Mouse (Mus musculus) neutrophil, adult 5-6 weeks (primary cell): ENCODE measurements at regions not wholly inside any gene's neighbourhood (a gene's known extent, or its start where the extent isn't known, plus 50 kb on each side); places are given as distances from the start of the nearest gene placed in this dataset.

ENCODE experiments used
- ATAC-seq: fragments of 151-379, 151-347 bp; 2 replicates; pipeline ENCODE4 v1.8.0; 2017; ENCODE audit warnings: mild to moderate bottlenecking, moderate TSS enrichment; ENCODE audit not compliant: insufficient number of reproducible peaks, poor library complexity, low FRiP score, severe bottlenecking; ENCODE audit errors: extremely low read depth

DNA sequence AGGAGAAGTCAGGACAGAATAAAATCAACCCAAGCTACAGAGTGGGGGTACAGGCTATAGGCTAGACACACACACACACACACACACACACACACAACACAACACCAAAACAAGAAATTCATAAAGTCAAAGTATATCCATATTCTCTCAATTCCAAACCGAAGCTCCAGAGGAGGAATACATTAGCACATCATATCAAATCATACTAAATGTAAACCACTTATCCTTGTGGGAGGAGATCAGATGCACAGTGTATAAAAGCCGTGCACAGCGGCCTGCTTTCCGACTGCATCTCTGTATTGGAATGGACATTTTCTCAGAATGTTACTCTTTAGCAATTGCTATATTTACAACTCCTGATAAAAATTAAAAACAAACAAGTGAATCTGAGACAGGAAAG lies 427.9 kb downstream of the Efnb2 start:
- no peak for ATAC-seq

DNA sequence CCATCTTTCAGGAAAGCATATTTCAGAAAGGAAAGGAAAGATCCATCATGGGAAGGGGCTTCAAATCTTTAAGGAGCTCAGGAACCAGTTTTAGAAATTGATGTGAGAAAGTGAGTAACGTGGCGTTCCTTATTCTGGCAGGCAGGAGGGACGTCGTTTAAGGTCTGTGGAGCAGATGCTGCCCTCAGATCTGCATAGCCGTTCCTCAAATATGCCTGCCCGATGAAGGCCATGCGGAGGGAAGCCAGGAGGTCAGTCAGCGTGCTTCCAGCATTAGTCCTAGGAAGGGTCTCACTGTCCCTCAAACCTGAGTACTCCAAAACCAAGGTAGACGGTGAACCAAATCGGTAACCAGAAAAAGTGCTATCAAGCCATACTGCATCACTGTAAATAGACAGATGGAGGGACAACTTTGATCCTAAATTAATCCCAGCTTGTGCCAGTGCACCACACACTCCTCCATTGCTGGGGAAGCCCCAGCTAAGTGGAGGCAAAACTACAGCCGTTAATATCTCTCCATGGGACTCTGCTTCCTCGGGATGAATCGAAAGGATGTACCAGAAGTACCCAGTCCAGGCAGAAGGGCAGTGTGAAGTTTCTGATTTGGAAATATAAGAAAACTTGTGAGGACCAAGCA lies 428.9 kb downstream of the Efnb2 start:
- ATAC-seq = no peak

DNA sequence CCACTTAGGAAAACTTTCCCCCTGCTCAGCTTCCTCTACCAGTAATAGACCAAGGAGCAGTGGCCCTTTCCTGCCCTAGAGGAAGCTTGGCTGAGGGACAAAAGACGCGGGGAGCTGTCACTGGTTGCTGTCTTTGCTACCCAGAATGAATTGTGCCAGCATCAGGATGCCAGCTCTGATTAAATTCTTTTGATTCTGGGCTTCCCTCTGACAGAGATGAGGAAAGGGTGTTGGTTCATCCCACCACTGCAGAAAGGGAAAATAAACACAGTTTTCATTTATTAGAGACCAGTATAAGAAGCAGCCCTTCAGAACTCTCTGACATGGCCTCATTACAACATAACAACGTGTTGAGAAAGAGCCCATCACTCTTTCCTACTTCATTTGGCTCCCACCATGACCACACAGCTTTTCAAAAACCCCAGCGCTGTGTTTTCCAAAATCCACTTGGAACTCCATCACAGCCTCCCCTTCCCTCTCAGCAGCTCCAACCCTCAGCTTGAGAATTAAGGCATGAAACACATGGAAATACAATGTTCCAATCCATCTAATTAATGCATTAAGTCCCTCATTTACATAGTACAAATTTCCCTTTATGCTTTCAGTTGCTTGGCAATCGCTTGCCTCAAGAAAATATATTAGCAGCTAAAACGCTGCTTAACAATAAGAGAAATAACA lies 429.6 kb downstream of the Efnb2 start:
- no peak for ATAC-seq

DNA sequence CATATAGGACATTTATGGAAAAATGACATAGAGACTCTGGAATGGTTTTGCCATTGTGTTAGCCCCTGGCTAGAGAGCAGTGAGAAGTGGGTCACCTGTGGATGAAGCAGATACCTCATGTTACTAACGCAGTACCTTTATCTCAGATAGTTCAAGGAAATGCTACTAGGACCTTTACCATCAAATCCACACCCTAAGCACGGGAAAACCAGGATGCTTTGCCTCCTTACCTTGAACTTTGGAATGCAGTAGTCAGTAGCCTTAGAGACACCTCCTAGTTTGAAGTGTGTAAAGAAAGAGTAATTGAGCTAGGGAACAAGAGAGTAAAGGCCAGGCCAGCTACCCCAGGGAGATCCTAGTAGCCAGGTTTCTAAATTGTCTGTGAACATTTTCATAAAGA lies 435.0 kb downstream of the Efnb2 start:
- ATAC-seq = no peak

DNA sequence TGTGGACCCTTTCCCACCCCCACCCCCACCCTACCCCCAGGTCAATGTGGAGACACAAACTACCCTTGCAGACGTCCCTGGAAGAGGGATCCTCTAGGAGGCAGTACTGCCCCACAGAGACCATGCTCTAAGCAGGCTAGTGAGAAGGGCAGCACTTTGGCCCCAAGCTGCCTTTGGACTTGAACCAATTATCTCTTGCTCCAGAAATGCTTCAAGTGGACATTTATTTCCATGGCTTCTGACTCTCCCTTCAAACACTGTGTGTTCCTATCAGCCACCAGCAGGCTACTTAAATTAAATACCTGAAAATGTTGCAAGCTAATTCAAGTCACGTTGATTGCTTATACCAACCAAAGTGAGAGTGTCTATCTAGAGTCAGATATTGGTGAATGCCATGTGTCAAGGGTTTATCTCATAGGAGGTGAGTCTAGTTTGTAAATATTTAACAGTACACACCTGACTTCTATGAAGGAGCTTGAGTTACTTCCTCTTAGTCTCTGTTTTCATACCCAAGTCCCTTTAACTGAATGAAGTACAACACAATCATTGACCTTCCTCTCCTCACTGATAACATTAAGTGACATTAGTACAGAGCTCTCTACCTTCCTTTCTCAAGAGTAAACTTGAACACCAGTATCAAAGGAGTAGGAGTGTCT lies 435.7 kb downstream of the Efnb2 start:
- no peak for ATAC-seq

DNA sequence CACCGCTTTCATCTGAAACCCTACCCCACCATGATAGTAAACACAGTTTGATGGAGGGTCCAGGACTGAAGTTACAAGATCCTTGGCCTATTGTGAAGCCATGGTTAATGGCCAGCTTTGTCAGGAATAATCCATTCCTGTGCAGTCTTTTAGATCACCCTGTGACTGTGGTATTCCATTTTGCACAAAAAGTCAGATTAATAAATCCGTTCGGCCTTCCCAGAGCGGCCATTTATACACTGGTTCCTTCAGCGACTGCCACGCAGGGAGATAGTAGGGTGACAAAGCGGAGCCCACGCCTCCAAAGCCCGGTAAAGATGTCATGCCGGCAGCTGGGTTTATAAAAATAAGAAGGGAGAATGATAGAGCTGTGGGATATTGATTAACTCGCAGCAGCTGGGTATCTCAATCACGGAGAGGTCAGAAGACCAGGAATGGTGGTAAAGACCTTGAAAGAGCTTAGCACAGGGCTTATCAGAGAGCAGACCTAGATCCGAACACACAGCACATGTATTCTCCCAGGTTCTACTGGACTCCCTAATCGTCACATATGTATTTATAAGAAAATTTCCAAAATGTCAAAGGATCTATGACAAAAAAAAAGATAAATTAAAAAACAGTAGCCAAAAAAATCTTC lies 440.5 kb downstream of the Efnb2 start:
- no peak for ATAC-seq

DNA sequence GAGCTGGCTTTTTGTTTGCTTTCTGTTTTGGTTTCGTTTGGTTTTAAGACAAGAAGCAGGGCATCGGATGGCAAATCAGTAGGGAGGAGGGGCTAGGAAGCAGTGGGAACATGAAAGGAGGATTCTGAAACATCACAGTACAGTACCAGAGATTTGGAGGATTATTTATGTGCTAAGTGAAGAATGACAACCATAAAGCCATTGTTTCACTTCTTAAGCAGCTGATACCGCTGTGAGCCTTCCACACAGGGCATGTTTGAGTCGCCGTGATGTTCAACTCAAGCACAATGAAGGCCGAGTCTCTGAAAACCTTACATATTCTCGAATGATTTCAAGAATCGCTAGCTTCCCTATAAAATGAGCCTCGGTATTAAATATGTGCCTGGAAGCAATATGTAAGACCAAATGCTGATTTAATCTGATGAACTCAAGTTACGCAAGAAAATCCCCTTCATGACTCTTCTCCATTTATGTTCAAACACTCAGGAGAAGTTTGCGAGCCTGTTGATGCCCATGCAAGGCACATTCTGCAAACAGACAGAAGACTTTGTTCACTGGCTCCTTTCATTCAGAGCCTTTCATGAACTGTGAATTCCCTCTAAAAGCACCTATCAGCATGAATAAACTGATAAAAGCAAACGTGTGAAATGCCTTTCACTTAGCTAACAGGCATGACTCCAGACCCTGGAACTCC lies 441.2 kb downstream of the Efnb2 start:
- ATAC-seq = no peak

DNA sequence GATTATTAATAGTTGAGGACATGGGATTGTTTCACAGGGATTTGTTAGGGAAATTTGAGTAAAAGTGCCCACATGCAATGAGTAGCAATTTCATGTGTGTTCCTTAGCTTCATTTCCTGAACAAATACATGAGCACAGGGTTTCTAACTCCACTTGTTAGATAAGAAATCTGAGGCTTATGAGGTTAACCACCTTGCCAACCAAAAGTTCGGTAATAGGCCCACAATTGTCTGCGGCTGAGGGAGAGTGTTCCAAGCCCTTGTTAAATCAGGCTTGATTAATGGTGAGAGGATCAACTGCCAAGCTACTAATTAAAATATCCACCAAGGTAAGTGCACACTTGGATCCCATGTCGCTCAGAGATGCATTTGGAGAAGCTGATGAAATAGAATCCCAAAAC lies 468.0 kb downstream of the Efnb2 start:
- no peak for ATAC-seq

DNA sequence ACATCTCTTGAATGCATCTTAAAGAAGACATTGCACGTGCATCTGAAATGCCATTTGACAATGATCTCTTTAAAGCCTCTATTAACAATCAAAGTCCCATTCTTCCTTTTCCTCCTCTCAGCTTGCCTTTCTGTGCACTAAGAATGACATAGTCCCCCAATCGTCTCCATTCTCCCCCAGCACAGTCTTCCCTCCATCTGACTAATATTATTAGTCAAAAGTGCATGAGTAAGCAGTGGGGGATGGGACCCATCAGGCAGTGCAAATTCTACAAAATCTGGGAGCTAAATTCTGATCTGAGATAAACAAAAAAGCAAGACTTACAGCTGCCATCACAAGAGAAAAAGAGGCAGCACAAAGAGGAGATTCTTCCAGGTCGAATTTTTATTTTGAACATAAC lies 475.0 kb downstream of the Efnb2 start:
- no peak for ATAC-seq

DNA sequence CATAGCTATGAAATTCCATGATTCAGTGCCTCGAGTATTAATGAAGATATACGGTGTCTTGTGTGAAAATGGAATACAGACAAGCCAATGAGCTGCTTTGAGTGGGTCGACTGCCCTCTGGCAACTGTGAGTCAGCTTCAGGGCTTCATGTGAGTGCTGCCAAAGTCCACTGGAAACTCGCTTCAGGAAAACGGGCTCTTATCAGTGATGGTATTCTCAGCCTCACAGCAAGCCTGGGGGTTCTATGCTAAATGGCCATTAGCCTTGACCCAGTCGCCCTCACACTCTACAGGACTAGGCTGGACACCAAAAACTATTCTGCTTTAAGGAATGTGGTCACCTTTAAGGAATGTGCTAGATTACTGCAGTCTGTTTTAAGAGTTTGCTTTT lies 477.8 kb downstream of the Efnb2 start:
- ATAC-seq = no peak

DNA sequence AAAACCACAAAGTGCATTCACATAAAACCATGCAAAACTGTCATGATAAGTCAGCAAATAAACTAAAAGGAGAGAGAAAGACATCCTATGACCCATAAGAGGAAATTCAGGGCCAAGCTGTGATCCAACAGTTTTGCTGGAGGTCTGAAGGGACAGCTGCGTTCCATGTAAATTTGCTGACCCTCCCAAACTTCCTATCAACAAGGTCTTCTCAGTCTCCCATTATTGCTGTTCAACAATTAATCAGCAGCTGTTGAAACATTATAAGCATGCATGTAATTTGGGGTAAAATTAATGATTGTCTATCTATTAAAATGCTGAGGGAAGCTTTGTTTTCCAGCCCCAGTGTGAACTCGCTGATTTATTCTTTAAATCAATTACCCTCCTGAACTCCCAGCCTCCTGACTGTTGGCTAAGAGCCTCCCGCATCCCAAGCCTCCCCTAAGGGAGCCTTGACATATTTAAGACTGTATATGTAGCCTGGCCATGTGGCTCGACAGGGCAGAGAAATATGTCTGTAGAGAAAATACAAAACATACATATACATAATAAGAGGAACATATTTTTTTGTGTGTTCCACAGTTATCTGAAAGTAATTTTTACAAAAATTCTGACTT lies 478.3 kb downstream of the Efnb2 start:
- no peak for ATAC-seq

DNA sequence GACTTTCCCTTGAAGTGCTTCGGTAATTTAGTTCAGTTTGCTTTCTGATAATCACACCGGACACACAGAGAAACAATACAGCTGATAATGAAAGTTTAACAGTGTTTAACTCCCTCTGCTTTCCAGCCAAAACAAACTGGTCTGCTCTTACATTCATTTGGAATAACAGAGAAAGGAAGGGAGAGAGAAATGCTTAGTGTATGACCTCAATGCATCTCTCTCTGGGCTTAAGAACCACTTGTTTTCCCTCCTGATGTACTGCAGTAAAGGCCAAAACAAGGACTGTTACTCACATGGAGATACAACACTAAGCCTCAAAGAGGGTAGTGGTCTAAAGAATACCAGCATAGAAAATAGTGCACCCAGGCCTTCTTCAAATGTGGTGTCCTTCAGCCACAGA lies 478.9 kb downstream of the Efnb2 start:
- ATAC-seq = no peak

DNA sequence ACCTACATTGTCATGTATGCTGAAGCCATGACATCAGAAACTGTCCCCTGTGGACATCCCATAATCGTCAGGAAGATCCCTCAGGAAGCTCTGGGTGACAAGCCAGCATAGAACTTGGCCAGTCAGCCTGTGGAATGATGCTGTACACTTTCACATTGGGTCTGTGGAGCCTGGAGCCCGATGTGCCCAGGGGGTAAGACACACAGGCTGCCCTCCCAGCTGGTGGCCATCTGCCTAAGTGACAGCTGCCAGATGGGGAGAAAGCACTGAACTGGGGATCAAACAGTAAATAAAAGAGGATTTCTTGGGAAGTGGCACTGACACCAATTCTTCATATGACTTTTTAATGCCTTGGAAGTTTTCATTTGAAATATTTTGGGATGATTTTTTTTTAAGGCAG lies 486.8 kb downstream of the Efnb2 start:
- no peak for ATAC-seq

DNA sequence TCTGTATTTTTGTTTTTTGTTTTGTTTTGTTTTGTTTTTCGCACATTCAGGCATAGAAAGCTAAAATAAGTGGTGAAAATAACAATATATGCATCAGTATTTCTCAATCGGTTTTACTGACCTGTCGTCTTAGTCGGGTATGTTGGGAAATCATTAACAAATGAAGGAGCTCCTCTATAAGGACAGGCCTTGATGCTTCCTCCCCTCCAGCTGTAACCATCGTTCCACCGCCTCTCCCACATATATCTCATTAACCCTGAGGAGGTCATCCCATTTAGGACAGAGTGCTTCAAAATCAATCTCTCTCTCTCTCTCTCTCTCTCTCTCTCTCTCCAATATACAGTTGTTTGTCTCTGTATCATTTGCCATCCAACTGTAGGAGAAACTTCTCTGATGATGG lies 492.4 kb downstream of the Efnb2 start:
- no peak for ATAC-seq

DNA sequence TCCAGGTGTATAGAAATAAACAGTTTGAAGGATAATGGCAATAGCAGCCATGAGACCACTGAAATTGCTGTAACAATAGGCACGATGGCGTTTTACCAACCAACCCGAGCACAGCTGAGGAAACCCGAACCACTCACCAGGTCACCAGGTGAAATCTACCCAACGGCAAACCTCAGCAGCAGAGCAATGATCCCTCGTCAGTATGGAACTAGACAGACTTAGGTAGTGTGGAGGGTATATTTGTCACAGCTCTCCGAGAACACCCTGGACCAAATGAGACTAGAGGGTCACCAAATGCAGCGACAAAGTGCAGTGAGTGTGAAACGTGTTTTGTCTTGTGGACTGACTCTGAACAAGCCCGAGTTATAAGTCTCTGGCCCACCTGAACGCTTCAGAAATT lies 492.8 kb downstream of the Efnb2 start:
- ATAC-seq = no peak

DNA sequence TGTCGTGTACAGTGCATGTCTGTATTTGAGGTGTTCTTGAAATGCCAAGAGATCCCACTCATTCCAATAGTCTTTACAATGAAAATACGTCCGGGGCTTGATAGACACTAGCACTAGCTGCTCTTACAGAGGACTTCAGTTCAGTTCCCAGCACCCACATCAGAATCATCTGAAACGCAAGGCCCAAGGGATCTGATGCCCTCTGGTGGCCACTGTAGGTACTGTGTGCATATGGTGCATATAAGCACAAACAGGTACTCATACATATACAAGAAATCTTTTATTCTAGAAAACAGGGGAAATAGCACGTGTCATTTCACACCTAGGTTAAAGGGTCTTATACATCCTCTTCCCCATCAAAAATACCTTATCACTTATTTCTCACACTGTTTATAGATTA lies 513.5 kb downstream of the Efnb2 start:
- no peak for ATAC-seq

DNA sequence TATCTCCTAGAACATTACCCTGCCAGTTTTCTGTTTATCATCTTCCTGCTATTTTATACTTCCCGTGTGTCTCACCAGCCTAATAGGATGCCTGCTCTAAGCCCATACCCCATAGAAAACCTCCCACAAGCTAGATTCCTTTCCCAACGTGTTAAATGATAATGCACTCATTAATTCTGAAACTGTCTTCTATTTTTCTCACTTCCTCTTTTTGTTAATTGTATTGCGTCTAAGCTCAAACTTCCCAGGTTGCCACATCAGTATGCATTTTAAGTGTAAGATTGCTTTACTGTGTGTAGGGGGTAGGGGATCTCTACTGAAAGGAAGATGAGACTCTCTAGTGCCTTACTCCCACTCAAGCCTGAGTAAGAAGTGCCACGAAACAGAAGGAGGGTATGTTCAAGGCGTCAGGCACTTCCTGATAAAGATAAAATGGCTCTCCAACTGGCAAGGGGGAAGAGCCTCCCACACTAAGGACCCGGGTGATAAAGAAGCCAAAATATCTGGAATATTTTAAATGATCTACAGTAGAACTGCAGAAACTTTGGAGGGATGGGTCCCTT lies 518.0 kb downstream of the Efnb2 start:
- ATAC-seq = no peak

DNA sequence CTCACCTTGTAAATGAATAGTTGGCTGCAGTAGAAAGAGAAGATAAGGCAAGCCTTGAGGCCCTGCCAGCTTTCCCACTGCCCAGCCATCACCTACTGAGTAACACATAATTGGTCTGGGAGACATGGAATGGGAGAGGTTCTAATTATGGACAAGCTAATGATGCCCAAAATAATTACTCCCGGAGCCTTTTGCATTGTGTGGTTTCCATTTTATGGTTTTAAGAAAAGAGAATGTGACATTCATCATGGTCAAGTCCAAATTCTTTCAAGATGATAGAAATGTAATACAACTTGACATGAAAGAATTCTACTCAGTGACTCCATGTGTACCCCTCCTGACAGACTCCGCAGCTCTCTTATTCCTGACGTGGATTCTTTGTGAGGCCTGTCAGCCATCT lies 518.6 kb downstream of the Efnb2 start:
- no peak for ATAC-seq

DNA sequence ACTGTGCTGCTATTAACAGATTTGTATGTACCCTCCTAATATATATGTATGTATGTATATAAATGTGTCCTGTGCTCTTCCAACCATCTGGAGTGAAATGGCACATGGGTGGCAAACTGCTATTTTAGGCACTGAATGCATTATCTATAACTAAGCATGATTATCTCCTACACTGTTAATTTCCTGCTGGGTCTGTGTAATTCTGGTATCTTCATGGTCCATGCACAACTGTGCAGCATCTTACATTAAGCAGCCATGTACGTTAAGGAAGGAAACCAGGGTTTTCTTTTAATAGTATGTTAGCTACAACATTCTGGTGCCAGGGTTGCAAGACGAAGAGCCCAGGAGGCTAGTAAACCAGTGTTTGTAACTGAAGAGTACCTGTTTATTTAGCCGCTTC lies 521.3 kb downstream of the Efnb2 start:
- no peak for ATAC-seq
